Comparison of ENCODE assay signal across 8 mouse cellular contexts in genomic region chr2:163596057-163596872, GRCm38 (mm10). TPM values are rescaled to one million over a fixed set of nuclear protein-coding genes. Genes with fewer than 3 reads are reported as not detected.
DNase-seq lines count a peak whose midpoint lies in the region.

No protein-coding gene starts in this region.

- DNase-seq in 3134 (ENCODE audit: extremely low read depth, insufficient read length, low spot score) = peak; percentile 35
- DNase-seq in Muller cell, postnatal 12 days (ENCODE audit: inconsistent ontology term) = peak; percentile 92
- DNase-seq in heart, adult 8-10 months (ENCODE audit: low spot score) = peak; percentile 97
- DNase-seq in kidney, postnatal 10 days = peak; percentile 77
- DNase-seq in skeletal muscle tissue, adult 2 months (ENCODE audit: low read depth, low spot score) = peak; percentile 89
- DNase-seq in cerebellum, adult 18-20 months = no peak
- no peak for DNase-seq in thymus, postnatal 36 days
- no peak for DNase-seq in left cerebral cortex, adult 8-10 months (ENCODE audit: low spot score in 2 of 2)

RNA-seq across cellular contexts. Expression of gene Ttpal, which starts 5.8 kb away (rescaled TPM):
- 10 to 100 TPM in 2 of 4 experiments, 1 to 10 TPM in 2; 7.4 to 15.0 (median 11.4) TPM for total RNA-seq in heart, adult 8-10 months (2022)
- 10 to 100 TPM; 53.4 to 61.2 (median 59.0) TPM for total RNA-seq in left cerebral cortex, adult 8-10 months (2022)

RNA-seq across cellular contexts. Expression of gene Serinc3, which starts 48.7 kb away (rescaled TPM):
- 100 to 1,000 TPM; 272 to 302 (median 297) TPM for total RNA-seq in heart, adult 8-10 months (2022)
- 100 to 1,000 TPM; 225 to 241 (median 233) TPM for total RNA-seq in left cerebral cortex, adult 8-10 months (2022)

Comparison
In these comparisons a context has a peak if more than half of its experiments do, and no peak if none do; other contexts are left out.
1. DNase-seq: peak in 3134 (single experiment), Muller cell, postnatal 12 days (single experiment), heart, adult 8-10 months (single experiment), kidney, postnatal 10 days (single experiment) and skeletal muscle tissue, adult 2 months (single experiment); none in cerebellum, adult 18-20 months (0 of 2), thymus, postnatal 36 days (0 of 2) and left cerebral cortex, adult 8-10 months (0 of 2).